Mouse (Mus musculus): ENCODE results near the gene Samhd1.

- TF ChIP-seq CTCF (IDR thresholded peaks at IDR 0.05; ENCODE audit: low read depth, low read length) (no peak), POLR2A (IDR thresholded peaks at IDR 0.05; ENCODE audit: extremely low read depth, insufficient read depth, low read length) (no peak)
Measured at GRCm38 (mm10) chr2:157063241-157063700, 71.8 kb downstream of the Samhd1 start.
